Mouse (Mus musculus): ENCODE measurements around the gene Ifitm6.

DNA sequence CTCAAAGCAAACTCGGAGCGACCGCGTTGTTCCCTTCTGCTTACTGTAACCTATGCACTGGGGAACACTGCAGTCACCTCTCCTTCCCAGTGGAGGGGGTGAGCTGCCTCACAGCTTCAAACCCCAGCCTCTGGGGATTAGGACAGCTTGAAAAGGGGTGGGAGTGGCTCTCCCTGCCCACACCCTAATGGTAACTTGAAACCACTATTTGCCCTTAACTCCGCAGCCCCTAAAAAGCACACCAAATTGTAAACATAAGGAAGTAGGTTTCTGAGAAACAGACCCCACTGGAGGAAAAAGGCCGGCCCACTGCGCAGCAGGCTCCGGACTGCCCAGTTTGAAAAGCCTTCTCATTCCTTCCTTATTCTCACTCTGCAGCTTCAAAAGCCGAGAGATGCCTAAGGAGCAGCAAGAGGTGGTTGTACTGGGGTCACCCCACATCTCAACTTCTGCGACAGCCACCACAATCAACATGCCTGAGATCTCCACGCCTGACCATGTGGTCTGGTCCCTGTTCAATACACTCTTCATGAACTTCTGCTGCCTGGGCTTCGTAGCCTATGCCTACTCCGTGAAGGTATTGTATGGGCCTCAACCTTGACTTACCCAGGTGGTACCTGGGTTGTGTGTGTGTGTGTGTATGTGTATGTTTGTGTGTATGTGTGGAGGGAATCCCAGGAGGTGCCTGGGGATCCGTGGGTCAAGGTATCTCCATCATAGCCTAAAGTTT, 49.7 kb downstream of the Ifitm6 start:
- no peak for TF ChIP-seq CTCF (IDR thresholded peaks at IDR 0.05; ENCODE audit: borderline replicate concordance, control insufficient read depth, extremely low read depth, insufficient read depth, low read length, poor library complexity)
- TF ChIP-seq POLR2A (IDR thresholded peaks at IDR 0.05; ENCODE audit: control insufficient read depth, extremely low read depth, insufficient read depth, low read length, poor library complexity), result no peak
